Mouse (Mus musculus) olfactory bulb, adult 2 months (tissue): ENCODE results near the gene H1foo. TPM values are rescaled to one million over a fixed set of nuclear protein-coding genes. Genes with fewer than 3 reads are reported as not detected.

Experiments
- H3K27ac ChIP-seq: fragments of 200-500 bp; 2 replicates; pipeline ENCODE4 v1.5.1; 2012; ENCODE audit warnings: low read depth, low read length; ENCODE audit not compliant: insufficient read depth
- H3K4me1 ChIP-seq: fragments of 200-500 bp; 2 replicates; pipeline ENCODE4 v1.6.1; 2012; ENCODE audit warnings: low read length; ENCODE audit not compliant: control insufficient read depth, insufficient read depth
- H3K4me3 ChIP-seq: fragments of 200-500 bp; 2 replicates; pipeline ENCODE4 v1.5.1; 2012; ENCODE audit warnings: mild to moderate bottlenecking, low read depth, low read length, moderate library complexity; ENCODE audit not compliant: insufficient read depth
- CTCF ChIP-seq: fragments of 200-500 bp; IDR thresholded peaks from 2 replicates; pipeline ENCODE4 v1.5.1; 2012; ENCODE audit warnings: low read depth, mild to moderate bottlenecking, low read length, moderate library complexity; ENCODE audit not compliant: insufficient read depth
- POLR2A ChIP-seq: fragments of 200-500 bp; IDR thresholded peaks from 2 replicates; pipeline ENCODE4 v1.6.1; 2012; ENCODE audit warnings: mild to moderate bottlenecking, low read depth, low read length, moderate library complexity; ENCODE audit not compliant: insufficient read depth
- WGBS: fragments of 180-500 bp; shearing (Covaris S2); methylation state at CpG from one replicate; pipeline ENCODE4 v1.1.7; 2018; 5-methylcytosine and 5-hydroxymethylcytosine counted together
- polyA plus RNA-seq: library from polyadenylated mRNA; stranded (reverse); fragments of >200 nt; gene quantifications from 2 replicates; pipeline ENCODE4 v1.2.4, GENCODE M21; 2012; ENCODE audit warnings: low replicate concordance; ENCODE audit not compliant: missing spikeins, insufficient read depth, insufficient read length

H1foo gene
- polyA plus RNA-seq, 1 experiment, result not detected

GRCm38 (mm10) chr6:115918615-115919014, 26.1 kb upstream of the H1foo start:
- no peak for TF ChIP-seq CTCF
- no peak for TF ChIP-seq POLR2A
- no peak overlapping the region for H3K4me3 ChIP-seq
- 95% methylated on average over 1 of the region's 1 CpGs for WGBS
- H3K4me1 ChIP-seq, result peaks cover 19% of the 10 kb centered on the region
- no peak overlapping the region for H3K27ac ChIP-seq

- WGBS, result 94% methylated on average over 5 of the region's 5 CpGs
- H3K4me1 ChIP-seq, result peaks cover 8% of the 10 kb centered on the region
- no peak for TF ChIP-seq POLR2A
- no peak for TF ChIP-seq CTCF
- no peak overlapping the region for H3K4me3 ChIP-seq
- H3K27ac ChIP-seq, result no peak overlapping the region
These were observed 24.9 kb upstream of the H1foo start for GRCm38 (mm10) chr6:115919876-115920275.

- H3K4me1 ChIP-seq, result peaks cover 19% of the 10 kb centered on the region
- no peak overlapping the region for H3K4me3 ChIP-seq
- no peak for TF ChIP-seq CTCF
- no peak overlapping the region for H3K27ac ChIP-seq
- WGBS, result 82% methylated on average over 6 of the region's 6 CpGs
These were observed 19.9 kb upstream of the H1foo start for GRCm38 (mm10) chr6:115924829-115925228.

- no peak overlapping the region for H3K4me3 ChIP-seq
- 70% methylated on average over 10 of the region's 10 CpGs for WGBS
- TF ChIP-seq CTCF, result no peak
- TF ChIP-seq POLR2A, result no peak
- peaks cover 19% of the 10 kb centered on the region for H3K4me1 ChIP-seq
- no peak overlapping the region for H3K27ac ChIP-seq
These were observed 18.3 kb upstream of the H1foo start for GRCm38 (mm10) chr6:115926416-115926815.

- Histone ChIP-seq H3K4me1 (peaks cover 19% of the 10 kb centered on the region), H3K4me3 (no peak overlapping the region), H3K27ac (no peak overlapping the region)
- 64% methylated on average over 10 of the region's 10 CpGs for WGBS
- TF ChIP-seq POLR2A, result no peak
- TF ChIP-seq CTCF, result no peak
These were observed 17.2 kb upstream of the H1foo start for GRCm38 (mm10) chr6:115927292-115928242.

GRCm38 (mm10) chr6:115930018-115930417, 14.7 kb upstream of the H1foo start:
- H3K4me3 ChIP-seq, result no peak overlapping the region
- peaks cover 19% of the 10 kb centered on the region for H3K4me1 ChIP-seq
- WGBS, result 83% methylated on average over 5 of the region's 5 CpGs
- no peak overlapping the region for H3K27ac ChIP-seq
- no peak for TF ChIP-seq CTCF
- no peak for TF ChIP-seq POLR2A

GRCm38 (mm10) chr6:115931639-115932038, 13.1 kb upstream of the H1foo start, which contains the start of gene Rho:
TSS of gene Rho (plus strand) at chr6:115931748.
- Histone ChIP-seq H3K4me3 (no peak within 1 kb of the TSS), H3K27ac (no peak within 1 kb of the TSS), H3K4me1 (peaks cover 12% of the 10 kb centered on the region; the same call in 1 of the 2 replicates)
- WGBS, result 88% methylated on average over 14 of the region's 14 CpGs
- no peak for TF ChIP-seq CTCF

- no peak overlapping the region for H3K4me3 ChIP-seq
- 86% methylated on average over 3 of the region's 3 CpGs for WGBS
- TF ChIP-seq POLR2A (no peak), CTCF (no peak)
- H3K27ac ChIP-seq, result no peak overlapping the region
- peaks cover 5% of the 10 kb centered on the region; the same call in 1 of the 2 replicates for H3K4me1 ChIP-seq
These were observed 12.3 kb upstream of the H1foo start for GRCm38 (mm10) chr6:115932391-115932790.

- H3K4me1 ChIP-seq, result no peaks in the 10 kb centered on the region
- TF ChIP-seq POLR2A (no peak), CTCF (no peak)
- H3K4me3 ChIP-seq, result no peak overlapping the region
- no peak overlapping the region for H3K27ac ChIP-seq
- WGBS, result 78% methylated on average over 8 of the region's 8 CpGs
These were observed 9.2 kb upstream of the H1foo start for GRCm38 (mm10) chr6:115935544-115935943.

- no peak overlapping the region for H3K4me3 ChIP-seq
- TF ChIP-seq POLR2A (no peak), CTCF (no peak)
- 92% methylated on average over 2 of the region's 2 CpGs for WGBS
- H3K4me1 ChIP-seq, result no peaks in the 10 kb centered on the region
- no peak overlapping the region for H3K27ac ChIP-seq
These were observed 6.7 kb upstream of the H1foo start for GRCm38 (mm10) chr6:115938011-115938410.
